Mouse (Mus musculus): Measurements from ENCODE around the gene Pih1h3b. TPM values are rescaled to one million over a fixed set of nuclear protein-coding genes. Genes with fewer than 3 reads are reported as not detected.

Gene Pih1h3b
- polyA plus RNA-seq (2012; fragmentation: generic; extraction: Trizol): not detected
- long read RNA-seq, experiment 1: 0 reads
- long read RNA-seq, experiment 2: 0 reads

GRCm38 (mm10) chrX:140062135-140062975 is at the start of gene Pih1h3b, which contains the start of gene Nup62cl:
Pih1h3b (plus strand) TSS chrX:140062879.
Nup62cl (minus strand) TSS chrX:140062712.
- Histone ChIP-seq H3K79me3 (ENCODE audit: low read depth) (no peaks in the 10 kb centered on the region), H3K79me2 (ENCODE audit: control insufficient read depth, insufficient read depth) (no peaks in the 10 kb centered on the region), H3K27me3 (ENCODE audit: control insufficient read depth, insufficient read depth, insufficient read length) (no peaks in the 10 kb centered on the region), H3ac (ENCODE audit: control insufficient read depth, insufficient read length, low read depth) (no peak within 1 kb of the TSS), H3K4me3 (ENCODE audit: insufficient read depth, poor library complexity, severe bottlenecking) (no peak within 1 kb of the TSS), H3K36me3 (ENCODE audit: control insufficient read depth, insufficient read depth) (no peaks in the 10 kb centered on the region)
- TF ChIP-seq MYOD1 (IDR thresholded peaks at IDR 0.05; ENCODE audit: control insufficient read depth, insufficient read length, low read depth) (no peak), MAX (IDR thresholded peaks at IDR 0.05) (no peak), FOSL1 (IDR thresholded peaks at IDR 0.05; ENCODE audit: insufficient read depth, low read length, poor library complexity, severe bottlenecking) (no peak), MYOG (IDR thresholded peaks at IDR 0.05; ENCODE audit: control insufficient read depth, extremely low read depth, insufficient read length) (no peak), CEBPB (IDR thresholded peaks at IDR 0.05; ENCODE audit: low read depth) (no peak), USF1 (IDR thresholded peaks at IDR 0.05; ENCODE audit: low read depth) (no peak), CTCF (IDR thresholded peaks at IDR 0.05; ENCODE audit: control insufficient read depth, insufficient read depth, insufficient read length) (no peak)

GRCm38 (mm10) chrX:140060886-140061874 is 1.5 kb upstream of the Pih1h3b start:
- Histone ChIP-seq H3K4me3 (ENCODE audit: insufficient read depth, poor library complexity, severe bottlenecking) (no peak overlapping the region), H3ac (ENCODE audit: control insufficient read depth, insufficient read length, low read depth) (no peak overlapping the region), H3K79me3 (ENCODE audit: low read depth) (no peaks in the 10 kb centered on the region), H3K27me3 (ENCODE audit: control insufficient read depth, insufficient read depth, insufficient read length) (no peaks in the 10 kb centered on the region), H3K79me2 (ENCODE audit: control insufficient read depth, insufficient read depth) (no peaks in the 10 kb centered on the region), H3K36me3 (ENCODE audit: control insufficient read depth, insufficient read depth) (no peaks in the 10 kb centered on the region)
- TF ChIP-seq USF1 (IDR thresholded peaks at IDR 0.05; ENCODE audit: low read depth): no peak
- no peak for TF ChIP-seq MYOD1 (IDR thresholded peaks at IDR 0.05; ENCODE audit: control insufficient read depth, insufficient read length, low read depth)
- no peak for TF ChIP-seq CEBPB (IDR thresholded peaks at IDR 0.05; ENCODE audit: low read depth)
- TF ChIP-seq FOSL1 (IDR thresholded peaks at IDR 0.05; ENCODE audit: insufficient read depth, low read length, poor library complexity, severe bottlenecking): no peak
- no peak for TF ChIP-seq CTCF (IDR thresholded peaks at IDR 0.05; ENCODE audit: control insufficient read depth, insufficient read depth, insufficient read length)
- no peak for TF ChIP-seq MAX (IDR thresholded peaks at IDR 0.05)
- no peak for TF ChIP-seq MYOG (IDR thresholded peaks at IDR 0.05; ENCODE audit: control insufficient read depth, extremely low read depth, insufficient read length)

DNA sequence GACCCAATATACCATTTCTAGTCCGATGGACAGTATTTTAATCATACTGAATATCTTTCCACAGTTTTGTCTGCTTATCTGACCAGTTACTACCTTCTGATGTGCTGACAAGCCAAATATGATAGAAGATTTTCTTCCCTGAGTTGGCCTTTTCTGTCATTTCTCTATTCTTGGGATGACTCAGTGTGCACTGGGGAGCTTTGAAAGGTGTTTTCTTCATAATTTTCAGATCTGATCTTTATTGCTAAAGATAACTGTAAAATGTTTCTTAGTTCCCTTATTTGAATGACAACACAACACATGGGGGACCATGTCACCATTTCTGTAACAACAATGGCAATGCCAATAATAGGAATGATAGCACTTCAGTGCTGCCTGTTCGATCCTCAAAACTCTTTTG is 19.9 kb downstream of the Pih1h3b start:
- H3K4me3 ChIP-seq (ENCODE audit: insufficient read depth, poor library complexity, severe bottlenecking): no peak overlapping the region
- TF ChIP-seq MYOG (IDR thresholded peaks at IDR 0.05; ENCODE audit: control insufficient read depth, extremely low read depth, insufficient read length) (no peak), FOSL1 (IDR thresholded peaks at IDR 0.05; ENCODE audit: insufficient read depth, low read length, poor library complexity, severe bottlenecking) (no peak), MAX (IDR thresholded peaks at IDR 0.05) (no peak), MYOD1 (IDR thresholded peaks at IDR 0.05; ENCODE audit: control insufficient read depth, insufficient read length, low read depth) (no peak), CTCF (IDR thresholded peaks at IDR 0.05; ENCODE audit: control insufficient read depth, insufficient read depth, insufficient read length) (no peak)
- no peaks in the 10 kb centered on the region for H3K79me2 ChIP-seq (ENCODE audit: control insufficient read depth, insufficient read depth)
- H3K36me3 ChIP-seq (ENCODE audit: control insufficient read depth, insufficient read depth): no peaks in the 10 kb centered on the region
- H3K79me3 ChIP-seq (ENCODE audit: low read depth): no peaks in the 10 kb centered on the region
- no peak overlapping the region for H3ac ChIP-seq (ENCODE audit: control insufficient read depth, insufficient read length, low read depth)
- H3K27me3 ChIP-seq (ENCODE audit: control insufficient read depth, insufficient read depth, insufficient read length): no peaks in the 10 kb centered on the region

DNA sequence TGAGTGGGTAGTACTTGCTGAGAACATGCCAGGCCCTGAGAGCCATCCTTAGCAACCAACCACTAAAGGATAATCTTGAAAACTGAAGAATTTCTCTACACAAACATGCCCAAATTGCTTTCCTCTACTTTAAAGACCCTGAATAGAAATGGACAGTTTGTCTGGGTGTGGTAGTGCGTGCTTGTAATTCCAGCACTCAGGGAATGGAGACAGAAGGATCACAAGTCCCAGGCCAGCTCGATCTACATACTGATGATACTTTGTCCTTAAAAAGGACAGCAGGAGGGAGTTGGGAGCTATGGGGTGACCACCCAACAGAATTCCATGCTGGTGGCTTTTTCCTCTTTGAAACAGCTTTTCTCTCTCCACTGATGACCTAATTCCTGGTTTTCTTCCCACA is 31.4 kb downstream of the Pih1h3b start:
- Histone ChIP-seq H3K27me3 (ENCODE audit: control insufficient read depth, insufficient read depth, insufficient read length) (no peaks in the 10 kb centered on the region), H3ac (ENCODE audit: control insufficient read depth, insufficient read length, low read depth) (no peak overlapping the region), H3K4me3 (ENCODE audit: insufficient read depth, poor library complexity, severe bottlenecking) (no peak overlapping the region), H3K79me3 (ENCODE audit: low read depth) (no peaks in the 10 kb centered on the region), H3K79me2 (ENCODE audit: control insufficient read depth, insufficient read depth) (no peaks in the 10 kb centered on the region), H3K36me3 (ENCODE audit: control insufficient read depth, insufficient read depth) (no peaks in the 10 kb centered on the region)
- TF ChIP-seq CEBPB (IDR thresholded peaks at IDR 0.05; ENCODE audit: low read depth): no peak
- TF ChIP-seq FOSL1 (IDR thresholded peaks at IDR 0.05; ENCODE audit: insufficient read depth, low read length, poor library complexity, severe bottlenecking): no peak
- no peak for TF ChIP-seq CTCF (IDR thresholded peaks at IDR 0.05; ENCODE audit: control insufficient read depth, insufficient read depth, insufficient read length)
- TF ChIP-seq MYOD1 (IDR thresholded peaks at IDR 0.05; ENCODE audit: control insufficient read depth, insufficient read length, low read depth): no peak
- no peak for TF ChIP-seq USF1 (IDR thresholded peaks at IDR 0.05; ENCODE audit: low read depth)
- TF ChIP-seq MYOG (IDR thresholded peaks at IDR 0.05; ENCODE audit: control insufficient read depth, extremely low read depth, insufficient read length): no peak
- no peak for TF ChIP-seq MAX (IDR thresholded peaks at IDR 0.05)

Other genes with a start within 250 kb of the Pih1h3b start
- 3.2 TPM for gene Morc4, start 191.2 kb upstream of the Pih1h3b start, polyA plus RNA-seq (2012; fragmentation: generic; extraction: Trizol)
- 1.2 TPM for gene Rbm41, start 64.3 kb upstream of the Pih1h3b start, polyA plus RNA-seq (2012; fragmentation: generic; extraction: Trizol)
- gene Nup62cl, start 167 bp upstream of the Pih1h3b start, polyA plus RNA-seq (2012; fragmentation: generic; extraction: Trizol): not detected